Mouse (Mus musculus) spleen, adult 2 months (tissue): ENCODE measurements at regions not wholly inside any gene's neighbourhood (a gene's known extent, or its start where the extent isn't known, plus 50 kb on each side); places are given as distances from the start of the nearest gene placed in this dataset.

Experiments
- DNase-seq, 2 experiments: peaks; one replicate each; pipeline versions ENCODE4 v3.0.0 to v3.0.0-alpha.2; 2012 to 2021; ENCODE audit warnings: low spot score in 2 of 2, low read depth in 1 of 2
- H3K27ac ChIP-seq: fragments of 200-500 bp; 2 replicates; pipeline ENCODE4 v1.5.1; 2012; ENCODE audit warnings: low read length, inconsistent platforms; ENCODE audit not compliant: insufficient read depth
- H3K27me3 ChIP-seq: fragments of 200-500 bp; 2 replicates; pipeline ENCODE4 v1.6.1; 2012; ENCODE audit warnings: mild to moderate bottlenecking, moderate library complexity, low read length, inconsistent platforms; ENCODE audit not compliant: control insufficient read depth, insufficient read depth
- H3K36me3 ChIP-seq: fragments of 200-500 bp; 2 replicates; pipeline ENCODE4 v1.6.1; 2012; ENCODE audit warnings: mild to moderate bottlenecking, low read length, inconsistent platforms; ENCODE audit not compliant: control insufficient read depth, insufficient read depth
- H3K4me1 ChIP-seq: fragments of 200-500 bp; 2 replicates; pipeline ENCODE4 v1.6.1; 2011; ENCODE audit warnings: inconsistent platforms; ENCODE audit not compliant: control insufficient read depth, insufficient read depth, insufficient read length
- H3K4me3 ChIP-seq: fragments of 200-500 bp; 2 replicates; pipeline ENCODE4 v1.5.1; 2011; ENCODE audit warnings: mild to moderate bottlenecking, inconsistent platforms; ENCODE audit not compliant: insufficient read depth, insufficient read length; ENCODE audit errors: extremely low read depth
- CTCF ChIP-seq: fragments of 200-500 bp; IDR thresholded peaks from 2 replicates; pipeline ENCODE4 v1.5.1; 2011; ENCODE audit warnings: mild to moderate bottlenecking, inconsistent platforms; ENCODE audit not compliant: insufficient read depth, insufficient read length, insufficient replicate concordance; ENCODE audit errors: extremely low read depth
- POLR2A ChIP-seq: fragments of 200-500 bp; IDR thresholded peaks from 2 replicates; pipeline ENCODE4 v1.6.1; 2011; ENCODE audit warnings: low read depth, low read length, inconsistent platforms
- WGBS: fragments of 180-500 bp; shearing (Covaris S2); methylation state at CpG from one replicate; pipeline ENCODE4 v1.1.7; 2018; 5-methylcytosine and 5-hydroxymethylcytosine counted together

DNA sequence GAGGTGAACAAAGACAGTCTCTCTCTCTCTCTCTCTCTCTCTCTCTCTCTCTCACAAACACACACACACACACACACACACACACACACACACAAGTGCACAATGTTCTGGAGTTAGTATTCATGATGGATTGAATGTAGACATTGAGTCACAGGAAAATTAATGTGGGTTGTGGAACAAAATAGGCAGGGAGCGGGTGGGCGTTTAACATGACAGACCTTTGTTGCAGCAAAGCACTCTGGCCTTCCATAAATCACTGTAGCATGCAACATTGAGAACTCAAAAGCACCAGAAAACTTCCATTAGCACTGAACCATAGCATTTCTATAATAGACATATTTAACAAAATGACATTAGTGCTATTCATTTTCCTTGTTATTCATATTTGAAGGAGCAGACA is 246.8 kb upstream of the Megf9 start:
- Histone ChIP-seq H3K36me3 (no peaks in the 10 kb centered on the region), H3K4me3 (no peak overlapping the region), H3K27me3 (no peaks in the 10 kb centered on the region), H3K27ac (no peak overlapping the region), H3K4me1 (no peaks in the 10 kb centered on the region)
- DNase-seq: no peak
- TF ChIP-seq POLR2A: no peak
- no peak for TF ChIP-seq CTCF
- WGBS: 77% methylated on average over 2 of the region's 2 CpGs

DNA sequence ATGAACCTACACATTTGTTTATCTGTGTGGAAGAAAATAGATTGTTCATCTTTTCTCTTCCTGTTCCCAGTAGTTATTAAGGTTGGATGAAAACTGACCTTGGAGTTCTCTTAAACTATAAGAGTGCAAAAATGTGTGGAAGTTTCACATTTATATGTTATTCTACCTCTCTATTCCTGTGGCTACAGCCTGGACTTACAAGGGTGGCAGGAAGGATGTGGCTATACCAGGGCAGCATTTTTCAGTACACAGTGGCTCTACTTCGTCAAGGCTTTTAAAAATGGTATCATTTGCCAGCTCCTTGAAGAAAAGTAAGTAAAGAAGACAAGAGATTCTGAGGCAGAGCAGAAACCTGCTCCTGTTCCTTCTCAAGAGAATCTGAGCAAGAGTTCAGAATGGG is 241.5 kb upstream of the Megf9 start:
- no peaks in the 10 kb centered on the region for H3K27me3 ChIP-seq
- no peak for DNase-seq
- no peaks in the 10 kb centered on the region for H3K36me3 ChIP-seq
- no peak overlapping the region for H3K27ac ChIP-seq
- no peak overlapping the region for H3K4me3 ChIP-seq
- no peaks in the 10 kb centered on the region for H3K4me1 ChIP-seq
- TF ChIP-seq CTCF: no peak
- TF ChIP-seq POLR2A: no peak
- WGBS: 4% methylated on average over 1 of the region's 1 CpGs

DNA sequence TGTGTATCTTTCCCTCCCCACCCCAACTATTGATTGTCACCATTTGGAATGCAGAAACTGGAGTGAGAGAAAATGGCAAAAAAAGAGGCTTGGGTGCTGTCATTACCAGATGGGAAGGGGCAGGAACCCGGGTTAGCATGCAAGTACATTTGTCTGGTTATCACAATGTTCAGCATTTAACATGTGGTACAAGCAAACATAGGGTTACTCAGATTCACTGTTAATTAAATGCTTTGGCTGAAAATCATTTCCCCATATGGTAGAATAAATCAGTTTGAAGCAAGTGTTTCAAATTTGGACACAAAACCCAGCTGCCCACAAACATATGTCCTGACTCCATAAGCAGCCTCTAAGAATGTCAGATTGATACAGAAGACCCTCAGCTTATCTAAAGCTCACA is 208.6 kb upstream of the Megf9 start:
- H3K4me1 ChIP-seq: no peaks in the 10 kb centered on the region
- H3K4me3 ChIP-seq: no peak overlapping the region
- DNase-seq: no peak
- H3K27ac ChIP-seq: no peak overlapping the region
- no peaks in the 10 kb centered on the region for H3K36me3 ChIP-seq
- TF ChIP-seq POLR2A (no peak), CTCF (no peak)
- no peaks in the 10 kb centered on the region for H3K27me3 ChIP-seq
- WGBS: 75% methylated on average over 1 of the region's 1 CpGs

DNA sequence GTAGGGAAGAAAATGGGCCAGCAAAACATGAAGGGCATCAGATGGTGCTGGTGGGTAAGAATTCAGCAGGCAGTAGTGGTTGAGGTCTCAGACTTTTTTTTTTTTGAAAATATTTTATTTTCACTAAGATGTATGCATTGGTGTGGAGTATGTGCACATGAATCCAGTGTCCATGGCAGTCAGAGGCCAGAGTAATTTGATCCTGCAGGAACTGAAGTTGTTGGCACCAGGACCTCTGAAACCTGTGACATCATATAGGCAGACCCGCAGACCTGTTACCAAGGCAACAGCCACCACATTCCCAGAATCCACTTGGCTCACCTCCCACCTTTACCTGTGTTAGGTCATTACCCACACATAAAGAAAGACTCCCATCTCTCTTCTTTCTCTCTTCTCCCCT is 207.2 kb upstream of the Megf9 start:
- 92% methylated on average over 1 of the region's 1 CpGs for WGBS
- Histone ChIP-seq H3K4me1 (no peaks in the 10 kb centered on the region), H3K4me3 (no peak overlapping the region), H3K27ac (no peak overlapping the region), H3K27me3 (no peaks in the 10 kb centered on the region), H3K36me3 (no peaks in the 10 kb centered on the region)
- no peak for DNase-seq
- TF ChIP-seq CTCF (no peak), POLR2A (no peak)

DNA sequence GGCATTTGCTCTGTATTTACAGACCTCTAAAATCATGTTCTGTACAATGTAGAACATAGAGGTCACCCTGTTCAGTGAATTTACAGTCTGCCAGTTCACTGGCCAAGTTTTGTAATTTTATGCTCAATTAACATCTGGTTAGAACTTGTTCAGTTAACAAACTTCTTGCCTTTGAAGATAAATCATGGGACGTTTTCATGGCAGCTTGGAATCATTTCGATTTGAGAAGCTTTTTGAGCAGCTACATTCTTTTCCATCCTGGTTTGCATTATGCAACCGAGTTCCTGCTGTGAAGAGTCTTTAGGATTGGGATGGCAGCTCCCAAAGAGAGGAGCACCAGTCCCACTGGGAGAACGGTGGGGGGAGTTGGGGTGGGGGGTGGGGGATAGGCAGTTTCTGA is 206.3 kb upstream of the Megf9 start:
- Histone ChIP-seq H3K4me1 (no peaks in the 10 kb centered on the region), H3K36me3 (no peaks in the 10 kb centered on the region), H3K27ac (no peak overlapping the region), H3K4me3 (no peak overlapping the region), H3K27me3 (no peaks in the 10 kb centered on the region)
- DNase-seq: no peak
- TF ChIP-seq POLR2A (no peak), CTCF (no peak)
- 55% methylated on average over 4 of the region's 4 CpGs for WGBS

DNA sequence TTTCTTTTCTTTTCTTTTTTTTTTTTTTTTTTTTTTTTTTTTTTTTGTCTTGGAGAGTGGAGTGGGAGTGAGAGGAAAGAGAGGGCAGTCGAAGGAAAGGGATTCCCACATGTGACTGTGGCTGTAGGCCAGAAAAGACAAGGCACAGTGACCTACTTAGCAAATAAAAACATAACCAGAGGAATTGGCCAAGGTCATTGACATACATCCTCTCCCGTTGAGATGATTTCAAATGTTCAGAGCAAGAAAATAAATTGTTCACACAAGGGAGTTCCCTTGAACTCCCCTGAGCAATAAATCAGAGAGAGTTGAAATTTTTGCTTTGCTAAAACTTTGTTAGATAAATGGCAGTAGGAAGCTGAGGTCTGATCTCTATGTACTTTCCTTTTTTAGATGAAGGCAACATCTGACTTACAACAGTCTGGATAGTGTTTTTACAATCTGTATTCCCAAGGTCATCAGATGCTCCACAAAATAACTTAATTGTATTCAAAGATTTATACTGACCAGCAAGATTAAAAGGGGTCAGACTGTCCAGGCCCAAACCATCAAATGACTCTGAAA is 174.4 kb upstream of the Megf9 start:
- Histone ChIP-seq H3K4me3 (no peak overlapping the region), H3K27me3 (no peaks in the 10 kb centered on the region), H3K27ac (no peak overlapping the region), H3K36me3 (no peaks in the 10 kb centered on the region), H3K4me1 (no peaks in the 10 kb centered on the region)
- TF ChIP-seq POLR2A: no peak
- TF ChIP-seq CTCF: no peak
- 53% methylated on average over 2 of the region's 2 CpGs for WGBS
- DNase-seq: no peak

DNA sequence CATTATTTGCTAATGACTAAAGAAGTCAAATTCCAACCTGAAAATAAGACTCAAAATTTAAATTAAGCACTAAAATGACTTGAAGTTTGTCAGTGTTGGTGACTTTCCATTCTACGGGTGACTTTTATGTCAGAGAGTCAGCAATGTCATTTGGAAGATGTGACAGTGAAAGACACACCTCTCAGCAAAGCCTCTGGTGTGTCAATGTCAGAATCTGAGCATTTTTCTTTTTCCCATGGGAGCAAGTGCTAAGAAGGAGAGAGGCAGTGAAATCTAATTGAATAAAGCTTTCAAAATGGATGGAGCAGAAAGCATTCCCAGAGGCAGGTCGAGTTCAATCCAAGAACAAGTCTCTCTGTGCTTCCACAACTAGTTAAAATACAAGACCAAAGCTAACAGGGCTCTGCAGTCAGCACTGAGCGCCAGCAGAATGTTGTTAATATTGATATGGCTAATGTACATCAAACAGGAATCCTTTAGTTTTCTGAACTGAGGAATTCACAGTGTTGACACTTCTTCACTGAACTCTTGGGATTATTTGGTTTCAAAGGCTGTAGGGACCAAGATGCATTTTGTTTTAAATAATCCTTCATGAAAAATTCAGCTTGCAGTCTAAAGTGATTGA is 170.4 kb upstream of the Megf9 start:
- Histone ChIP-seq H3K4me1 (no peaks in the 10 kb centered on the region), H3K4me3 (no peak overlapping the region), H3K27me3 (no peaks in the 10 kb centered on the region), H3K27ac (no peak overlapping the region), H3K36me3 (no peaks in the 10 kb centered on the region)
- WGBS: 77% methylated on average over 3 of the region's 3 CpGs
- TF ChIP-seq POLR2A (no peak), CTCF (no peak)
- no peak for DNase-seq

DNA sequence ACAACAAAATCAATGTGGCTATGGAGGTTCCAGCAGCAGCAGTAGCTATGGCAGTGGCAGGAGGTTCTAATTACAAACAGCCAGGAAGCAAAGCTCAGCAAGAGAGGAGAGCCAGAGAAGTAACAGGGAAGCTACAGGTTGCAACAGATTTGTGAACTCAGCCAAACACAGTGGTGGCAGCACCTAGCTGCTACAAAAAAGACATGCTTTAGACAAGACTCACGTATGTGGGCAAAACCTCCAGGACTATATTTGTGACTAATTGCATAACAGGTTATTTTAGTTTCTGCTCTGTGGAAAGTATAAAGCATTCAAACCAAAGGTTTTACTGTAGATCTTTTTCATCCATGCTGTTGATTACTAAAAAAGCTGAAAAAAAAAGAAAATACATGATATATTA is 166.1 kb upstream of the Megf9 start:
- Histone ChIP-seq H3K27me3 (no peaks in the 10 kb centered on the region), H3K4me3 (no peak overlapping the region), H3K27ac (no peak overlapping the region), H3K4me1 (no peaks in the 10 kb centered on the region), H3K36me3 (no peaks in the 10 kb centered on the region)
- DNase-seq: no peak
- WGBS: 95% methylated on average over 1 of the region's 1 CpGs
- no peak for TF ChIP-seq POLR2A
- TF ChIP-seq CTCF: no peak
